Mouse (Mus musculus): ENCODE data around the gene Ube2s. TPM values are rescaled to one million over a fixed set of nuclear protein-coding genes. Genes with fewer than 3 reads are reported as not detected.

The Ube2s gene
- total and polyA plus RNA-seq, 3 experiments: 341 to 740 TPM; not detected in 1

- Histone ChIP-seq H3K9ac (ENCODE audit: control insufficient read depth, low read depth, low read length, poor library complexity, severe bottlenecking) (peak within 1 kb of the TSS; percentile 93), H3K36me3 (ENCODE audit: control insufficient read depth in 1 of 2, insufficient read depth in 2 of 2, low read length in 2 of 2) (peaks cover 9 to 14% of the 10 kb centered on the region in 2 experiments), H3K27ac (ENCODE audit: control insufficient read depth, low read depth, low read length) (peak within 1 kb of the TSS; percentile 93), H3K9me3 (replicated peaks; ENCODE audit: insufficient read depth, low read length) (no peaks in the 10 kb centered on the region), H3K4me1 (ENCODE audit: control insufficient read depth in 1 of 2, insufficient read depth in 2 of 2, low read length in 2 of 2) (peaks cover under 1 to 19% of the 10 kb centered on the region in 2 experiments; a peak in 3 of 4 replicates), H3K27me3 (ENCODE audit: control insufficient read depth in 1 of 2, insufficient read depth in 2 of 2, low read length in 2 of 2) (no peaks in the 10 kb centered on the region), H3K79me2 (ENCODE audit: control insufficient read depth, insufficient read depth, low read length, poor library complexity) (peaks cover 37% of the 10 kb centered on the region), H3K4me3 (ENCODE audit: control insufficient read depth in 1 of 2, insufficient read depth in 1 of 2, low read depth in 2 of 2, low read length in 2 of 2) (peak within 1 kb of the TSS; percentile 86 to 96)
- peak; percentile 97 for DNase-seq (ENCODE audit: low read depth, low spot score)
- TF ChIP-seq GATA1 (IDR thresholded peaks at IDR 0.05; ENCODE audit: low read depth, low read length) (no peak), TCF12 (IDR thresholded peaks at IDR 0.05; ENCODE audit: low read depth, low read length) (peak; percentile 89), ZC3H11A (IDR thresholded peaks at IDR 0.05; ENCODE audit: low read depth, low read length) (no peak), CHD1 (IDR thresholded peaks at IDR 0.05; ENCODE audit: low read depth, low read length) (peak; percentile 81; the same call in 1 of the 2 replicates), RAD21 (IDR thresholded peaks at IDR 0.05; ENCODE audit: low read depth, low read length) (no peak), CTCF (IDR thresholded peaks at IDR 0.05 in 2 of 3, conservative IDR thresholded peaks at IDR 0.05 in 1 of 3; ENCODE audit: control insufficient read depth in 1 of 3, insufficient read depth in 1 of 3, low read depth in 2 of 3, low read length in 3 of 3, poor library complexity in 1 of 3, severe bottlenecking in 1 of 3) (no peak), RCOR1 (IDR thresholded peaks at IDR 0.05; ENCODE audit: low read depth, low read length) (peak; percentile 62), MAX (IDR thresholded peaks at IDR 0.05; ENCODE audit: low read length) (peak; percentile 91), E2F4 (IDR thresholded peaks at IDR 0.05; ENCODE audit: borderline replicate concordance, low read depth, low read length) (peak; percentile 73; the same call in 1 of the 2 replicates), MXI1 (IDR thresholded peaks at IDR 0.05; ENCODE audit: low read depth, low read length) (peak; percentile 51; the same call in 1 of the 2 replicates), MAFK (IDR thresholded peaks at IDR 0.05; ENCODE audit: borderline replicate concordance, low read depth, low read length) (no peak), NRF1 (IDR thresholded peaks at IDR 0.05; ENCODE audit: insufficient read depth, low read depth, low read length, poor library complexity, severe bottlenecking) (0 out of 2 replicates have a peak, but pooled peaks have one; percentile 17), ELF1 (IDR thresholded peaks at IDR 0.05; ENCODE audit: low read depth, low read length) (peak; percentile 86), NELFE (IDR thresholded peaks at IDR 0.05; ENCODE audit: low read depth, low read length) (peak; percentile 98), ZNF384 (IDR thresholded peaks at IDR 0.05; ENCODE audit: low read depth, low read length) (peak; percentile 47; the same call in 1 of the 2 replicates), GABPA (IDR thresholded peaks at IDR 0.05; ENCODE audit: low read depth, low read length) (no peak), POLR2A (IDR thresholded peaks at IDR 0.05; ENCODE audit: control insufficient read depth in 1 of 2, insufficient read depth in 1 of 2, low read depth in 1 of 2, low read length in 2 of 2, poor library complexity in 1 of 2) (peak; percentile 82 to 98), USF2 (IDR thresholded peaks at IDR 0.05; ENCODE audit: borderline replicate concordance in 1 of 2, insufficient read depth in 1 of 2, low read depth in 1 of 2, low read length in 2 of 2) (no peak), TAL1 (IDR thresholded peaks at IDR 0.05; ENCODE audit: low read length) (no peak), POLR2AphosphoS2 (IDR thresholded peaks at IDR 0.05; ENCODE audit: low read length) (peak; percentile 97), MAZ (IDR thresholded peaks at IDR 0.05; ENCODE audit: low read depth, low read length) (no peak; the same call in 1 of the 2 replicates), ETS1 (IDR thresholded peaks at IDR 0.05; ENCODE audit: low read depth, low read length) (peak; percentile 23; the same call in 1 of the 2 replicates), CHD2 (IDR thresholded peaks at IDR 0.05; ENCODE audit: low read length) (peak; percentile 86), EP300 (IDR thresholded peaks at IDR 0.05; ENCODE audit: low read depth in 1 of 2, low read length in 2 of 2) (no peak), BHLHE40 (IDR thresholded peaks at IDR 0.05; ENCODE audit: borderline replicate concordance, low read depth, low read length) (no peak), ZKSCAN1 (IDR thresholded peaks at IDR 0.05; ENCODE audit: low read depth, low read length) (no peak), USF1 (IDR thresholded peaks at IDR 0.05; ENCODE audit: low read depth, low read length) (peak; percentile 29; the same call in 1 of the 2 replicates), UBTF (IDR thresholded peaks at IDR 0.05; ENCODE audit: borderline replicate concordance, insufficient read depth, low read depth, low read length) (0 out of 2 replicates have a peak, but pooled peaks have one; percentile 72), MEF2A (IDR thresholded peaks at IDR 0.05; ENCODE audit: extremely low read depth, insufficient replicate concordance, low read depth, low read length, poor library complexity, severe bottlenecking) (peak; percentile 35; the same call in 1 of the 2 replicates), POLR2AphosphoS5 (IDR thresholded peaks at IDR 0.05; ENCODE audit: borderline replicate concordance, low read depth, low read length) (peak; percentile 89; the same call in 1 of the 2 replicates), SMC3 (IDR thresholded peaks at IDR 0.05; ENCODE audit: low read depth, low read length) (no peak), SIN3A (IDR thresholded peaks at IDR 0.05; ENCODE audit: low read length) (peak; percentile 76), HCFC1 (IDR thresholded peaks at IDR 0.05; ENCODE audit: low read depth, low read length) (peak; percentile 94), TBP (IDR thresholded peaks at IDR 0.05; ENCODE audit: low read depth, low read length) (peak; percentile 98)
Measured at GRCm38 (mm10) chr7:4792278-4793212, 19.8 kb downstream of the Ube2s start, which contains the start of gene Rpl28. Gene Rpl28 (plus strand): TSS chr7:4792874.

All from MEL (cell line).